Mouse (Mus musculus) c-Kit-positive CD71-positive TER-119-negative erythroid progenitor cells, embryonic 14.5 days (primary cell): ENCODE results near the gene Aifm1.
"Not testable (repeated sequence)": the region's sequence is repeated elsewhere in the genome, so short reads cannot be mapped to it uniquely, and the experiment has no call there.

Experiments
- DNase-seq: peaks from one replicate; pipeline ENCODE4 v3.0.0-alpha.2; 2013; ENCODE audit warnings: low read depth

The Aifm1 gene

GRCm38 (mm10) chrX:48456956-48457355, 56.4 kb downstream of the Aifm1 start:
- DNase-seq: no peak

- no peak for DNase-seq
These were observed 58.3 kb downstream of the Aifm1 start for GRCm38 (mm10) chrX:48455018-48455417.

- no peak for DNase-seq
These were observed 58.9 kb downstream of the Aifm1 start for GRCm38 (mm10) chrX:48454495-48454878.

GRCm38 (mm10) chrX:48453736-48454494, 59.4 kb downstream of the Aifm1 start:
- no peak for DNase-seq

- DNase-seq: no peak
These were observed 60.3 kb downstream of the Aifm1 start for GRCm38 (mm10) chrX:48452931-48453673.

GRCm38 (mm10) chrX:48452231-48452890, 61.0 kb downstream of the Aifm1 start:
- DNase-seq: no peak

- DNase-seq: no peak
These were observed 63.7 kb downstream of the Aifm1 start for GRCm38 (mm10) chrX:48449646-48450045.

- DNase-seq: no peak
These were observed 68.7 kb downstream of the Aifm1 start for GRCm38 (mm10) chrX:48444677-48445076.

GRCm38 (mm10) chrX:48441954-48442353, 71.4 kb downstream of the Aifm1 start:
- DNase-seq: no peak

GRCm38 (mm10) chrX:48441548-48441947, 71.8 kb downstream of the Aifm1 start:
- no peak for DNase-seq

- DNase-seq: no peak
These were observed 74.3 kb downstream of the Aifm1 start for GRCm38 (mm10) chrX:48439036-48439435.

GRCm38 (mm10) chrX:48436082-48436481, 77.3 kb downstream of the Aifm1 start:
- not testable (repeated sequence) for DNase-seq

GRCm38 (mm10) chrX:48435477-48435900, 77.9 kb downstream of the Aifm1 start:
- DNase-seq: no peak

GRCm38 (mm10) chrX:48434251-48434650, 79.1 kb downstream of the Aifm1 start:
- no peak for DNase-seq

GRCm38 (mm10) chrX:48433527-48433899, 79.8 kb downstream of the Aifm1 start:
- no peak for DNase-seq

- no peak for DNase-seq
These were observed 80.5 kb downstream of the Aifm1 start for GRCm38 (mm10) chrX:48432599-48433526.

- DNase-seq: no peak
These were observed 83.8 kb downstream of the Aifm1 start for GRCm38 (mm10) chrX:48429538-48429937.

GRCm38 (mm10) chrX:48429100-48429499, 84.3 kb downstream of the Aifm1 start:
- no peak for DNase-seq

GRCm38 (mm10) chrX:48428642-48429041, 84.7 kb downstream of the Aifm1 start:
- DNase-seq: no peak

- no peak for DNase-seq
These were observed 85.1 kb downstream of the Aifm1 start for GRCm38 (mm10) chrX:48428241-48428640.

- no peak for DNase-seq
These were observed 88.1 kb downstream of the Aifm1 start for GRCm38 (mm10) chrX:48425280-48425679.
